Mouse (Mus musculus) MEL (cell line): ENCODE data around the gene Snupn. TPM values are rescaled to one million over a fixed set of nuclear protein-coding genes. Genes with fewer than 3 reads are reported as not detected.

Experiments used
- DNase-seq: peaks from one replicate; pipeline ENCODE4 v3.0.0; 2011; ENCODE audit warnings: low read depth, low spot score
- H3K27ac ChIP-seq: 2 replicates; pipeline ENCODE4 v1.5.1; 2012; ENCODE audit warnings: low read depth, mild to moderate bottlenecking, control low read depth, low read length, moderate library complexity; ENCODE audit not compliant: control insufficient read depth
- H3K27me3 ChIP-seq, 2 experiments: fragments of 150-350 bp in 1 of 2; sonication (generic) in 1 of 2; 2 replicates each; pipeline ENCODE4 v1.6.1; 2012; ENCODE audit warnings: low read length in 2 of 2, mild to moderate bottlenecking in 2 of 2, improper control_type of control experiment in 1 of 2, moderate library complexity in 1 of 2; ENCODE audit not compliant: insufficient read depth in 2 of 2, control insufficient read depth in 1 of 2
- H3K36me3 ChIP-seq, 2 experiments: 2 replicates each; pipeline ENCODE4 v1.6.1; 2012 to 2014; ENCODE audit warnings: low read length in 2 of 2, improper control_type of control experiment in 1 of 2, inconsistent platforms in 1 of 2, mild to moderate bottlenecking in 1 of 2; ENCODE audit not compliant: insufficient read depth in 2 of 2, control insufficient read depth in 1 of 2
- H3K4me1 ChIP-seq, 2 experiments: fragments of 150-350 bp in 1 of 2; sonication (generic) in 1 of 2; 2 replicates each; pipeline ENCODE4 v1.6.1; 2012; ENCODE audit warnings: low read length in 2 of 2, improper control_type of control experiment in 1 of 2, mild to moderate bottlenecking in 1 of 2; ENCODE audit not compliant: insufficient read depth in 2 of 2, control insufficient read depth in 1 of 2
- H3K4me3 ChIP-seq, 2 experiments: fragments of 150-350 bp in 1 of 2; sonication (generic) in 1 of 2; 2 replicates each; pipeline ENCODE4 v1.5.1; 2012; ENCODE audit warnings: low read depth in 2 of 2, low read length in 2 of 2, mild to moderate bottlenecking in 2 of 2, moderate library complexity in 2 of 2, control low read depth in 1 of 2, improper control_type of control experiment in 1 of 2; ENCODE audit not compliant: control insufficient read depth in 1 of 2, insufficient read depth in 1 of 2
- H3K79me2 ChIP-seq: 2 replicates; pipeline ENCODE4 v1.6.1; 2012; ENCODE audit warnings: mild to moderate bottlenecking, low read length, moderate library complexity; ENCODE audit not compliant: control insufficient read depth, poor library complexity, insufficient read depth
- H3K9ac ChIP-seq: 2 replicates; pipeline ENCODE4 v1.6.1; 2012; ENCODE audit warnings: low read depth, mild to moderate bottlenecking, control low read depth, low read length, moderate library complexity; ENCODE audit not compliant: control insufficient read depth, poor library complexity, severe bottlenecking
- H3K9me3 ChIP-seq: fragments of 150-350 bp; sonication (generic); replicated peaks from 2 replicates; pipeline ENCODE4 v1.6.1; 2012; ENCODE audit warnings: mild to moderate bottlenecking, low read length, improper control_type of control experiment, moderate library complexity; ENCODE audit not compliant: insufficient read depth
- BHLHE40 ChIP-seq: IDR thresholded peaks from 2 replicates; pipeline ENCODE4 v1.6.1; 2012; ENCODE audit warnings: low read depth, mild to moderate bottlenecking, inconsistent platforms, low read length, improper control_type of control experiment, borderline replicate concordance
- CHD1 ChIP-seq: IDR thresholded peaks from 2 replicates; pipeline ENCODE4 v1.6.1; 2012; ENCODE audit warnings: low read depth, mild to moderate bottlenecking, inconsistent platforms, low read length, improper control_type of control experiment
- CHD2 ChIP-seq: IDR thresholded peaks from 2 replicates; pipeline ENCODE4 v1.6.1; 2011; ENCODE audit warnings: low read length, improper control_type of control experiment
- CTCF ChIP-seq, 3 experiments: IDR thresholded peaks in 2 of 3; conservative IDR thresholded peaks in 1 of 3; 2 replicates each; pipeline ENCODE4 v1.5.1; 2011 to 2012; ENCODE audit warnings: low read length in 3 of 3, low read depth in 2 of 3, mild to moderate bottlenecking in 2 of 3, improper control_type of control experiment in 1 of 3, inconsistent platforms in 1 of 3, mixed read lengths in 1 of 3, moderate library complexity in 1 of 3; ENCODE audit not compliant: control insufficient read depth in 1 of 3, insufficient read depth in 1 of 3, poor library complexity in 1 of 3, severe bottlenecking in 1 of 3
- E2F4 ChIP-seq: IDR thresholded peaks from 2 replicates; pipeline ENCODE4 v1.6.1; 2011; ENCODE audit warnings: low read depth, low read length, improper control_type of control experiment, borderline replicate concordance
- ELF1 ChIP-seq: IDR thresholded peaks from 2 replicates; pipeline ENCODE4 v1.6.1; 2014; ENCODE audit warnings: low read depth, mild to moderate bottlenecking, inconsistent platforms, low read length, improper control_type of control experiment, moderate library complexity
- ETS1 ChIP-seq: IDR thresholded peaks from 2 replicates; pipeline ENCODE4 v1.6.1; 2012; ENCODE audit warnings: low read depth, mild to moderate bottlenecking, inconsistent platforms, low read length, improper control_type of control experiment, moderate library complexity
- GABPA ChIP-seq: IDR thresholded peaks from 2 replicates; pipeline ENCODE4 v1.6.1; 2012; ENCODE audit warnings: low read depth, mild to moderate bottlenecking, inconsistent platforms, low read length, improper control_type of control experiment, moderate library complexity
- GATA1 ChIP-seq: IDR thresholded peaks from 2 replicates; pipeline ENCODE4 v1.6.1; 2011; ENCODE audit warnings: low read depth, low read length, improper control_type of control experiment
- HCFC1 ChIP-seq: IDR thresholded peaks from 2 replicates; pipeline ENCODE4 v1.6.1; 2012; ENCODE audit warnings: low read depth, mild to moderate bottlenecking, inconsistent platforms, low read length, improper control_type of control experiment, moderate library complexity
- JUND ChIP-seq: IDR thresholded peaks from 2 replicates; pipeline ENCODE4 v1.6.1; 2011; ENCODE audit warnings: low read depth, mild to moderate bottlenecking, improper control_type of control experiment, low read length
- MAFK ChIP-seq: IDR thresholded peaks from 2 replicates; pipeline ENCODE4 v1.6.1; 2011; ENCODE audit warnings: low read depth, mild to moderate bottlenecking, low read length, improper control_type of control experiment, borderline replicate concordance
- MAX ChIP-seq: IDR thresholded peaks from 2 replicates; pipeline ENCODE4 v1.6.1; 2011; ENCODE audit warnings: low read length, improper control_type of control experiment
- MAZ ChIP-seq: IDR thresholded peaks from 2 replicates; pipeline ENCODE4 v1.6.1; 2012; ENCODE audit warnings: low read depth, mild to moderate bottlenecking, inconsistent platforms, low read length, improper control_type of control experiment
- MEF2A ChIP-seq: IDR thresholded peaks from 2 replicates; pipeline ENCODE4 v1.6.1; 2014; ENCODE audit warnings: low read depth, mild to moderate bottlenecking, inconsistent platforms, low read length, improper control_type of control experiment; ENCODE audit not compliant: poor library complexity, insufficient replicate concordance, severe bottlenecking; ENCODE audit errors: extremely low read depth
- MXI1 ChIP-seq: IDR thresholded peaks from 2 replicates; pipeline ENCODE4 v1.6.1; 2011; ENCODE audit warnings: mild to moderate bottlenecking, low read depth, low read length, improper control_type of control experiment
- MYB ChIP-seq: IDR thresholded peaks from 2 replicates; pipeline ENCODE4 v1.6.1; 2011; ENCODE audit warnings: mild to moderate bottlenecking, low read depth, low read length, improper control_type of control experiment
- MYC ChIP-seq: IDR thresholded peaks from 2 replicates; pipeline ENCODE4 v1.6.1; 2011; ENCODE audit warnings: low read depth, mild to moderate bottlenecking, low read length, improper control_type of control experiment, moderate library complexity
- NELFE ChIP-seq: IDR thresholded peaks from 2 replicates; pipeline ENCODE4 v1.6.1; 2011; ENCODE audit warnings: low read depth, low read length, improper control_type of control experiment
- NRF1 ChIP-seq: IDR thresholded peaks from 2 replicates; pipeline ENCODE4 v1.6.1; 2014; ENCODE audit warnings: low read depth, mild to moderate bottlenecking, inconsistent platforms, low read length, improper control_type of control experiment, moderate library complexity; ENCODE audit not compliant: poor library complexity, insufficient read depth, severe bottlenecking
- POLR2A ChIP-seq, 2 experiments: IDR thresholded peaks; 2 replicates each; pipeline ENCODE4 v1.6.1; 2011 to 2012; ENCODE audit warnings: low read length in 2 of 2, mild to moderate bottlenecking in 2 of 2, control low read depth in 1 of 2, improper control_type of control experiment in 1 of 2, low read depth in 1 of 2, moderate library complexity in 1 of 2; ENCODE audit not compliant: control insufficient read depth in 1 of 2, insufficient read depth in 1 of 2, poor library complexity in 1 of 2
- POLR2AphosphoS5 ChIP-seq: IDR thresholded peaks from 2 replicates; pipeline ENCODE4 v1.6.1; 2012; ENCODE audit warnings: low read depth, borderline replicate concordance, mild to moderate bottlenecking, inconsistent platforms, low read length, moderate library complexity, mixed read lengths
- RCOR1 ChIP-seq: IDR thresholded peaks from 2 replicates; pipeline ENCODE4 v1.6.1; 2012; ENCODE audit warnings: low read depth, mild to moderate bottlenecking, inconsistent platforms, low read length, improper control_type of control experiment
- SIN3A ChIP-seq: IDR thresholded peaks from 2 replicates; pipeline ENCODE4 v1.6.1; 2012; ENCODE audit warnings: low read length, improper control_type of control experiment, inconsistent platforms
- SMC3 ChIP-seq: IDR thresholded peaks from 2 replicates; pipeline ENCODE4 v1.6.1; 2011; ENCODE audit warnings: low read depth, low read length, improper control_type of control experiment
- TAL1 ChIP-seq: IDR thresholded peaks from 2 replicates; pipeline ENCODE4 v1.6.1; 2012; ENCODE audit warnings: mild to moderate bottlenecking, inconsistent platforms, low read length, moderate library complexity, mixed read lengths
- TBP ChIP-seq: IDR thresholded peaks from 2 replicates; pipeline ENCODE4 v1.8.0; 2011; ENCODE audit warnings: low read depth, low read length, improper control_type of control experiment
- UBTF ChIP-seq: IDR thresholded peaks from 2 replicates; pipeline ENCODE4 v1.6.1; 2012; ENCODE audit warnings: low read depth, mild to moderate bottlenecking, inconsistent platforms, low read length, improper control_type of control experiment, moderate library complexity, borderline replicate concordance; ENCODE audit not compliant: insufficient read depth
- USF1 ChIP-seq: IDR thresholded peaks from 2 replicates; pipeline ENCODE4 v1.6.1; 2014; ENCODE audit warnings: low read depth, mild to moderate bottlenecking, inconsistent platforms, low read length, improper control_type of control experiment, moderate library complexity
- USF2 ChIP-seq, 2 experiments: IDR thresholded peaks; 2 replicates each; pipeline ENCODE4 v1.6.1; 2011 to 2012; ENCODE audit warnings: improper control_type of control experiment in 2 of 2, low read length in 2 of 2, borderline replicate concordance in 1 of 2, inconsistent platforms in 1 of 2, low read depth in 1 of 2, mild to moderate bottlenecking in 1 of 2; ENCODE audit not compliant: insufficient read depth in 1 of 2
- ZC3H11A ChIP-seq: IDR thresholded peaks from 2 replicates; pipeline ENCODE4 v1.6.1; 2012; ENCODE audit warnings: low read depth, mild to moderate bottlenecking, inconsistent platforms, low read length, improper control_type of control experiment
- ZKSCAN1 ChIP-seq: IDR thresholded peaks from 2 replicates; pipeline ENCODE4 v1.6.1; 2012; ENCODE audit warnings: low read depth, mild to moderate bottlenecking, inconsistent platforms, low read length, improper control_type of control experiment, moderate library complexity
- ZMIZ1 ChIP-seq: IDR thresholded peaks from 2 replicates; pipeline ENCODE4 v1.6.1; 2012; ENCODE audit warnings: low read depth, mild to moderate bottlenecking, inconsistent platforms, low read length, improper control_type of control experiment, moderate library complexity
- ZNF384 ChIP-seq: IDR thresholded peaks from 2 replicates; pipeline ENCODE4 v1.6.1; 2012; ENCODE audit warnings: low read depth, mild to moderate bottlenecking, inconsistent platforms, low read length, improper control_type of control experiment
- polyA plus RNA-seq, 2 experiments: library from polyadenylated mRNA; stranded (reverse) in 1 of 2; unstranded in 1 of 2; fragments of >175 nt in 1 of 2; fragments of >200 nt in 1 of 2; gene quantifications; 2 replicates each; pipeline versions ENCODE4 v1.2.1 to v1.2.4; 2012; ENCODE audit warnings: low replicate concordance in 2 of 2, low read depth in 1 of 2; ENCODE audit not compliant: insufficient read length in 2 of 2, insufficient read depth in 1 of 2, missing spikeins in 1 of 2
- total RNA-seq: library from RNA; depleted of rRNA; stranded (reverse); fragments of 300-350 nt; gene quantifications from 2 replicates; pipeline ENCODE4 v1.2.3, GENCODE M21; 2012

Gene Snupn
- total and polyA plus RNA-seq, 3 experiments, result 14.6 to 14.7 TPM; not detected in 1

DNA sequence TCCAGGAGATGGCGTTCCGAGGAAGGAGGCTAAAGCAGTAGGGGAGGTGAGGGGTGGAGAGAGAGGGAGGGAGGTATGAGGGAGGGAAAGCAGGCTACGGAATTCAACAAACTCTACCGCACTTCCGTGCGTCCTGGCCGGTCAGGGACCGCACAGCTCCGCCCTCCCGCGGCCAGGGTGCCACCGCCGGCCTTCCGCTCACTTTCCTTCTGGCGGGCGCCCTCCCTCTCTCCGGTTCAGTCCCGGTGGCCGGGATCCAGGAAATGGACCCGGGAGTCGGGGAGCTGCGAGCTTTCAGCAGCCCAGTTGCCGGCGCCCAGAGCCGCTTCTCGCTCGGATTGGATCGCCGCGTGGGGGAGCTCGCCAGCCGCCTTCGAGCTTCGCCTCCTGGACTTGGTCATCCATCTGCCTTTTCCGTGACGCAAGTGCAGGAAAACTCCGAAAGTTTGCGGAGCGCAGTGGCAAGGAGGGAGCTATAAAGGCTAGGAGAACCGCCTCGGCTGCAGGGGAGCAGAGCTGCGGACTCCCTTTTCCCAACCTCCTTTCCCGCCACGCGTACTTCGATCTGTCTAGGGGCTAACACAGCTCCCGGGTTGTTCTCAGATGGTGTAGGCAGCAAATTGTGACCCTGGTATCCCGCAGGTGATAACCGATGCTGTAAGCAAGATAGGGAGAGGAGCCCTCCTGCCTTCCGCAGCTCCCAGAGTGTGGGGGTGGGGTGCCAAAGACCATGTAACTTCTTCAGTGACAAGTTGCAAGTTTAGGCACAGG, 22.5 kb upstream of the Snupn start, which contains the start of gene Snx33:
TSS of gene Snx33 (minus strand) at position 331 of the 771 bp plus-strand sequence.
- peak; percentile 84 for DNase-seq
- H3K79me2 ChIP-seq, result no peaks in the 10 kb centered on the region; the same call in 1 of the 2 replicates
- no peaks in the 10 kb centered on the region for H3K9me3 ChIP-seq
- peaks cover 0 to 12% of the 10 kb centered on the region in 2 experiments; a peak in 2 of 4 replicates for H3K36me3 ChIP-seq
- H3K4me1 ChIP-seq, result peaks cover 5 to 30% of the 10 kb centered on the region in 2 experiments; a peak in 3 of 4 replicates
- H3K27ac ChIP-seq, result peak within 1 kb of the TSS; percentile 38
- peak within 1 kb of the TSS; percentile 78 to 92 for H3K4me3 ChIP-seq
- no peaks in the 10 kb centered on the region for H3K27me3 ChIP-seq
- peak within 1 kb of the TSS; percentile 88 for H3K9ac ChIP-seq
- no peak for TF ChIP-seq TBP
- TF ChIP-seq MEF2A, result no peak
- TF ChIP-seq HCFC1, result 0 out of 2 replicates have a peak, but pooled peaks have one; percentile 30
- TF ChIP-seq UBTF, result peak; percentile 91; the same call in 1 of the 2 replicates
- TF ChIP-seq ZMIZ1, result peak; percentile 42; the same call in 1 of the 2 replicates
- no peak for TF ChIP-seq MYC
- TF ChIP-seq SMC3, result peak; percentile 49
- TF ChIP-seq MAFK, result no peak
- TF ChIP-seq BHLHE40, result no peak
- no peak for TF ChIP-seq TAL1
- no peak for TF ChIP-seq USF1
- peak; percentile 45; the same call in 1 of the 2 replicates for TF ChIP-seq SIN3A
- TF ChIP-seq NRF1, result no peak
- no peak for TF ChIP-seq ZKSCAN1
- no peak for TF ChIP-seq GABPA
- 0 out of 2 replicates have a peak, but pooled peaks have one; percentile 0 for TF ChIP-seq CHD1
- no peak for TF ChIP-seq USF2 (IDR thresholded peaks at IDR 0.05; ENCODE audit: borderline replicate concordance in 1 of 2, insufficient read depth in 1 of 2, low read depth in 1 of 2, low read length in 2 of 2)
- TF ChIP-seq ZNF384, result no peak
- peak; percentile 45; the same call in 1 of the 2 replicates for TF ChIP-seq ELF1
- TF ChIP-seq CHD2, result no peak
- TF ChIP-seq POLR2AphosphoS5, result no peak
- TF ChIP-seq MAX, result peak; percentile 45; the same call in 1 of the 2 replicates
- TF ChIP-seq MAZ, result peak; percentile 71; the same call in 1 of the 2 replicates
- peak; percentile 58 to 60; a peak in 3 of 4 replicates for TF ChIP-seq POLR2A (IDR thresholded peaks at IDR 0.05; ENCODE audit: control insufficient read depth in 1 of 2, insufficient read depth in 1 of 2, low read depth in 1 of 2, low read length in 2 of 2, poor library complexity in 1 of 2)
- peak; percentile 35 for TF ChIP-seq ZC3H11A
- peak; percentile 18; the same call in 1 of the 2 replicates for TF ChIP-seq GATA1
- TF ChIP-seq ETS1, result peak; percentile 27
- peak; percentile 67 for TF ChIP-seq MXI1
- TF ChIP-seq E2F4, result peak; percentile 63; the same call in 1 of the 2 replicates
- no peak for TF ChIP-seq MYB
- TF ChIP-seq CTCF (IDR thresholded peaks at IDR 0.05 in 2 of 3, conservative IDR thresholded peaks at IDR 0.05 in 1 of 3; ENCODE audit: control insufficient read depth in 1 of 3, insufficient read depth in 1 of 3, low read depth in 2 of 3, low read length in 3 of 3, poor library complexity in 1 of 3, severe bottlenecking in 1 of 3), result peak in 2 of 3 experiments; percentile 63 to 83; a peak in 5 of 6 replicates
- no peak for TF ChIP-seq JUND
- TF ChIP-seq NELFE, result peak; percentile 54; the same call in 1 of the 2 replicates
- peak; percentile 46; the same call in 1 of the 2 replicates for TF ChIP-seq RCOR1
